Mouse (Mus musculus) intestine, embryonic 15.5 days (tissue): Measurements from ENCODE around the gene Myo18b. TPM values are rescaled to one million over a fixed set of nuclear protein-coding genes. Genes with fewer than 3 reads are reported as not detected.
A peak's percentile ranks its signal among the peaks of the same experiment; 100 is the strongest.

Experiments used
- ATAC-seq: fragments of 200-750 bp; cut with Nextera tagmentation; 2 replicates; pipeline ENCODE4 v1.8.0; 2017; ENCODE audit warnings: moderate TSS enrichment, moderate library complexity
- H3K27ac ChIP-seq: fragments of 300-500 bp; sonication (generic); 2 replicates; pipeline ENCODE4 v1.5.1; 2015; ENCODE audit warnings: mild to moderate bottlenecking, inconsistent platforms
- H3K27me3 ChIP-seq: fragments of 300-500 bp; sonication (generic); replicated peaks from 2 replicates; pipeline ENCODE4 v1.6.1; 2015; ENCODE audit warnings: inconsistent platforms
- H3K36me3 ChIP-seq: fragments of 300-500 bp; sonication (generic); 2 replicates; pipeline ENCODE4 v1.6.1; 2015; ENCODE audit warnings: inconsistent platforms
- H3K4me1 ChIP-seq: fragments of 300-500 bp; sonication (generic); replicated peaks from 2 replicates; pipeline ENCODE4 v1.6.1; 2015; ENCODE audit warnings: inconsistent platforms
- H3K4me2 ChIP-seq: fragments of 300-500 bp; sonication (generic); replicated peaks from 2 replicates; pipeline ENCODE4 v1.6.1; 2015; ENCODE audit warnings: mild to moderate bottlenecking, inconsistent platforms
- H3K4me3 ChIP-seq: fragments of 300-500 bp; sonication (generic); replicated peaks from 2 replicates; pipeline ENCODE4 v1.5.1; 2015; ENCODE audit warnings: inconsistent platforms
- H3K9ac ChIP-seq: fragments of 300-500 bp; sonication (generic); 2 replicates; pipeline ENCODE4 v1.6.1; 2015; ENCODE audit warnings: inconsistent platforms
- H3K9me3 ChIP-seq: fragments of 300-500 bp; sonication (generic); 2 replicates; pipeline ENCODE4 v1.6.1; 2016; ENCODE audit warnings: inconsistent platforms
- WGBS: fragments of 180-500 bp; shearing (Covaris S2); methylation state at CpG from one replicate; pipeline ENCODE4 v1.1.7; 2015; 5-methylcytosine and 5-hydroxymethylcytosine counted together
- polyA plus RNA-seq: library from polyadenylated mRNA; unstranded; fragments of >200 nt; fragmentation: Nextera tagmentation; extraction: Ambion mirVana; gene quantifications from 2 replicates; pipeline ENCODE4 v1.2.1, GENCODE M21; 2015

Myo18b gene
- polyA plus RNA-seq, 1 experiment from 2014 or later = 0.39 TPM

DNA sequence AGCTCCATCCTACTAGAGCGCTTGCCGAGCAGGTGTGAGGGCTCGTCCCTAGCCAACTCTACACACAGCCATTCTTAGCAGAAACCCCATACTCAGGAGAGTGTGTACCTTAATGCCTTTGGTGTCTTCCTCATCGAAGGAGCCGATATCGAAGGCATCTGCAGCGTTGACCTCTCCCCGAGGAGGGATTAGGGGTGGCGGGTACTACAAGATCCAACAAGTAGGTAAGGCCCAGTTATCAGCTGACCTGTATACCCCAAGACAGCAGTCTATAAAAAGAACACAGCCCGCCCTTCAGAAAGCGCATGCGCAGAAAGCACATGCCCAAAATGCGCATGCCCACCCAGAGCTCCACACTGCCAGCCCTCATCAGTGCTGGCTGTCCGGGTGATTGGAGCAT is 27.7 kb upstream of the Myo18b start:
- no peak for ATAC-seq
- Histone ChIP-seq H3K4me2 (no peak overlapping the region), H3K9ac (no peak overlapping the region), H3K27me3 (no peaks in the 10 kb centered on the region), H3K9me3 (no peaks in the 10 kb centered on the region), H3K4me3 (no peak overlapping the region), H3K36me3 (0 out of 2 replicates have a peak, but pooled peaks cover 4% of the 10 kb centered on the region), H3K4me1 (peaks cover 10% of the 10 kb centered on the region), H3K27ac (no peak overlapping the region)
- WGBS = 96% methylated on average over 14 of the region's 14 CpGs

DNA sequence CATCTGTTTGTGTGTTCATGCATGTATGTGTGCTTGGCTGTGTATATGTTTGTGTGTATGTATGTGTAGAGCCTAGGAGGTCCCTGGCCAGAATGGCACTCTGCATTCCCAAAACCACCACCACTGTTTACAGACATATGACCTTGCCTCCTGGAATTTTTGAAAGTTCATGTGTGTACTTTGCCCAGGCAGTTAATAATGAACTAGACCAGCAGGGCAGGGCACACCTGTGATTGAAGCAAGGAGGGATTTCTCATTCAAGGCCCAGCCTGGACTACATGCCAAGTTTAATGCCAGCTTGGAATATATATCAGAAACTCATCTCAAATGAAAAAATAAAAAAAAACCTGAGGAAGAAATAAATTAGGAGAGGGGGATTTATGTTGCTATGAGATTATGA is 25.8 kb upstream of the Myo18b start:
- H3K4me2 ChIP-seq = no peak overlapping the region
- no peak overlapping the region for H3K4me3 ChIP-seq
- ATAC-seq = peak; percentile 68; the same call in 1 of the 2 replicates
- no peaks in the 10 kb centered on the region for H3K27me3 ChIP-seq
- 0 out of 2 replicates have a peak, but pooled peaks cover 4% of the 10 kb centered on the region for H3K36me3 ChIP-seq
- no peak overlapping the region for H3K9ac ChIP-seq
- no peak overlapping the region for H3K27ac ChIP-seq
- peaks cover 5% of the 10 kb centered on the region; the same call in 1 of the 2 replicates for H3K4me1 ChIP-seq
- H3K9me3 ChIP-seq = no peaks in the 10 kb centered on the region

DNA sequence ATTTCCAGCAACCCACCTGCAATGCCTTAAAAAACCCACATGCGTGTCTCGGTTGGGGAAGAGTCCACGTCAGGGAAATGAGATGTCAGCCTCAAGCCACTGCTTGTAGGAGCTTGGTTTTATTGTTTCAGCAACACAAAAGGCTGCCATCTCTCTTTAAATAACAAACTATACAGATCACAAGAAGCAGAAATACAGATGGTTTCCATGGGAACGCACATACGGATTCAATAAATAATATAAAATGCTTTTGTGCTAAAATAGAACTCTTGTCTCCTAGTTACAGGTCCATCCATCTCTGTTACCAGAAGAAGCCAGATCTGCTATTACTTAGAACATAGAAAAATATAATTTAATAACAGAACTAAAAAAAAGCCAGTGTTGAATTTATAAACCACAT is 14.2 kb upstream of the Myo18b start:
- Histone ChIP-seq H3K27ac (no peak overlapping the region), H3K36me3 (no peaks in the 10 kb centered on the region; the same call in 1 of the 2 replicates), H3K9ac (no peak overlapping the region), H3K4me3 (no peak overlapping the region), H3K4me1 (peaks cover 4% of the 10 kb centered on the region; the same call in 1 of the 2 replicates), H3K27me3 (no peaks in the 10 kb centered on the region), H3K4me2 (no peak overlapping the region), H3K9me3 (no peaks in the 10 kb centered on the region)
- ATAC-seq = no peak
- 84% methylated on average over 5 of the region's 5 CpGs for WGBS

GRCm38 (mm10) chr5:112908169-112908614 is 12.0 kb upstream of the Myo18b start:
- no peak overlapping the region for H3K27ac ChIP-seq
- 32% methylated on average over 2 of the region's 2 CpGs for WGBS

DNA sequence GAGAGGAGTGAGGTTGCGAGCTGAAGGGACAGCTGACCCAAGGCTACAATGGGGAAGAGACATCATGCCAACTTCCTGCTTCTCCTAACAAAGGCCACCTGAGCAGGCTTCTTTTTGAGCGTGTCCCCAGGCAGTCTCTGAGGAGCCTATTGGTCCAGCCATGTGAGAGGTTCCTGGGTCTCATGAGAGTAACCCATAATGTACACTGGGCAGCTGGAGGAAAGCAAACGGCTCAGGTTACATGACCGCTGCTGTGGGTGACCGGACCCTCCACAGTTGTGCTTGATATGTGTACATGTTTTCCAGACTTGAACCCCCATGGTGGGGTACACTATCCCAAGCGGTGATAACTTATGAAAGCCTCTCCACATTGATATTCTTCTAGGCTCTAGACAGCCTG is 11.3 kb upstream of the Myo18b start:
- H3K9me3 ChIP-seq = no peaks in the 10 kb centered on the region
- no peak for ATAC-seq
- no peak overlapping the region for H3K4me2 ChIP-seq
- no peaks in the 10 kb centered on the region for H3K36me3 ChIP-seq
- no peaks in the 10 kb centered on the region for H3K27me3 ChIP-seq
- H3K4me1 ChIP-seq = peaks cover 4% of the 10 kb centered on the region; the same call in 1 of the 2 replicates
- H3K4me3 ChIP-seq = no peak overlapping the region
- no peak overlapping the region for H3K27ac ChIP-seq
- no peak overlapping the region for H3K9ac ChIP-seq
- 63% methylated on average over 6 of the region's 6 CpGs for WGBS

More at GRCm38 (mm10) chr5:112908169-112908614, 12.0 kb upstream of the Myo18b start:
- no peaks in the 10 kb centered on the region for H3K27me3 ChIP-seq
- H3K4me1 ChIP-seq = peaks cover 4% of the 10 kb centered on the region; the same call in 1 of the 2 replicates
- ATAC-seq = no peak
- no peak overlapping the region for H3K9ac ChIP-seq
- no peak overlapping the region for H3K4me2 ChIP-seq
- H3K36me3 ChIP-seq = no peaks in the 10 kb centered on the region
- no peaks in the 10 kb centered on the region for H3K9me3 ChIP-seq
- no peak overlapping the region for H3K4me3 ChIP-seq

- H3K4me3 ChIP-seq = no peak overlapping the region
- no peaks in the 10 kb centered on the region for H3K36me3 ChIP-seq
- H3K27ac ChIP-seq = no peak overlapping the region
- no peaks in the 10 kb centered on the region for H3K27me3 ChIP-seq
- no peak for ATAC-seq
- 57% methylated on average over 5 of the region's 5 CpGs for WGBS
- no peak overlapping the region for H3K9ac ChIP-seq
- no peaks in the 10 kb centered on the region for H3K4me1 ChIP-seq
- no peaks in the 10 kb centered on the region for H3K9me3 ChIP-seq
- H3K4me2 ChIP-seq = no peak overlapping the region
Measured at GRCm38 (mm10) chr5:112893462-112894060, 2.6 kb downstream of the Myo18b start.

DNA sequence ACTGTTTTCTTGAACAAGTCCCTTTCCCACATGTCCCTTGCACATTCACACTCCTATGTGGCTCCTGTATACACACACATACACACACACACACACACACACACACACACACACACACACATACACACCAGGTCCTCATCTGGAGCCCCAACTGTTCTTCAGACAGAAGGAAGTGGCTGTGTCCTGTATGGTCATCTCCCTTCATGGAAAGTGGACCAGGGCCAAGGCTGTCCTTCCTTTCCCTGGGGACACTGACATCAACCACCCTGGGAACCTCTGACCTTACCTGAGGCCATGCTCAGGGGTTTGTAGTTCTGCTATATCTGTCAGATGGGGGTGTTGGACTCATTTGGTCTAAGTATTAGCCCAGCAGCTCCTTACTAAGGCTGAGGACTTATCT is 3.8 kb downstream of the Myo18b start:
- Histone ChIP-seq H3K27ac (no peak overlapping the region), H3K9ac (no peak overlapping the region), H3K9me3 (no peaks in the 10 kb centered on the region), H3K36me3 (no peaks in the 10 kb centered on the region), H3K4me3 (no peak overlapping the region), H3K4me1 (no peaks in the 10 kb centered on the region), H3K27me3 (no peaks in the 10 kb centered on the region), H3K4me2 (no peak overlapping the region)
- no peak for ATAC-seq

DNA sequence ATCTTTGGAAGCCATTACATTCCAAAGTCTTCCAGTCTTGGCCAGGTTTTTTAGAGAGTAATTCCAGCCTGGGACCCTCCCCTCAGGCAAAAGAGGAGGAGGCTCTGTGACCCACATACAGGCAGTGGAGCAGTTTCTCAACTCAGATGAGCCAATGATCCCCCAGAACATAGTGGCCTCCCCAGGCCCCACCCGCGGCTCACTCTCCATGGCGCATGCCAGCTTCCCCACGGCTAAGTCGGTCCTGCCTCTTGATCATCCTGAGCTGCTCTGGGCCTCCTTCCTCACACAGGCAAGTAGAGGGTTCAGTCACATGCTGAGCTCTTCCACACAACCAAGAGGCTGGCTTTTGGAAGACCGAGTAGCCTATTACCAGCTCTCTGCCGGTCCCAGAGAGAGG is 7.5 kb downstream of the Myo18b start:
- no peak overlapping the region for H3K4me3 ChIP-seq
- no peak for ATAC-seq
- H3K27me3 ChIP-seq = no peaks in the 10 kb centered on the region
- H3K4me2 ChIP-seq = no peak overlapping the region
- WGBS = 57% methylated on average over 7 of the region's 7 CpGs
- H3K27ac ChIP-seq = no peak overlapping the region
- no peak overlapping the region for H3K9ac ChIP-seq
- H3K4me1 ChIP-seq = no peaks in the 10 kb centered on the region
- H3K9me3 ChIP-seq = no peaks in the 10 kb centered on the region
- H3K36me3 ChIP-seq = no peaks in the 10 kb centered on the region

- Histone ChIP-seq H3K9me3 (no peaks in the 10 kb centered on the region), H3K36me3 (no peaks in the 10 kb centered on the region), H3K9ac (no peak overlapping the region), H3K27ac (no peak overlapping the region), H3K27me3 (no peaks in the 10 kb centered on the region), H3K4me3 (no peak overlapping the region), H3K4me2 (no peak overlapping the region), H3K4me1 (no peaks in the 10 kb centered on the region)
- 70% methylated on average over 17 of the region's 17 CpGs for WGBS
- ATAC-seq = 0 out of 2 replicates have a peak, but pooled peaks have one; percentile 17
Measured at GRCm38 (mm10) chr5:112886687-112887491, 9.3 kb downstream of the Myo18b start.

DNA sequence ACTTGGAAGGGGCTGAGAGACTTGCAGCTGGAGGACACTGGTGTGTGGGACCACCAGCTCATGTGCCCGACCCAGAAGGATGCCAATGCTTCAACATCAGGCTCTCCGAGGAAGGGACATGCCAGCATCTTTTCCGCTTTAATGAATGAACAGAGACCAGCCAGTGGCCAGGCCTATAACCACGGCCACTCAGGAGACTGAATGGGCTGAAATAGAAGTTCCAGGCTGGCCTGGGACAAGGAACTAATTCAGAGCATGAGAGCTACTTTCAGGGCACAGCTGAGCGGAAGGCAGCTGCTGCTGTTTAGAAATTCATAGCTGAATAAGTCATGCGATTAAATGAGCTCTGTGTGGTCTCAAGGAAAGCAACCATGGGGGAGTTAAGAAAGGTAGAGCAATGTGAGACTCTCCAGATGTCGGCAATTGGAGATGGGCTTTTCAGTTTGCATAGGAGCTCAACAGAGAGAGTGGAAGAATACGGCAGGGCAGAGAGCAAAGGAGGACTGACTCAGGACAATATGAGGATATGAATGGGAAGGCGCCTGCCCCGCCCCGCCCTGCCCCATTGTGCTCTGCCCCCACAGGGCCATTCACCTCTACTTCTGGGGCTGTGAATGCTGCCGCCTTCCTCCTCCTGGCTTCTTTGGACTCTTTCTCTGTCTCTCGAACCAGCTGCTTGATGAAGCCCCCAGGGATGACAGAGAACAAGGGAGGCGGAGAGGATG is 18.6 kb downstream of the Myo18b start:
- peak; percentile 23; the same call in 1 of the 2 replicates for ATAC-seq
- H3K36me3 ChIP-seq = no peaks in the 10 kb centered on the region
- no peaks in the 10 kb centered on the region for H3K9me3 ChIP-seq
- 57% methylated on average over 14 of the region's 14 CpGs for WGBS
- no peak overlapping the region for H3K27ac ChIP-seq
- H3K4me3 ChIP-seq = no peak overlapping the region
- no peak overlapping the region for H3K4me2 ChIP-seq
- H3K4me1 ChIP-seq = peaks cover 6% of the 10 kb centered on the region; the same call in 1 of the 2 replicates
- no peak overlapping the region for H3K9ac ChIP-seq
- 0 out of 2 replicates have a peak, but pooled peaks cover 3% of the 10 kb centered on the region for H3K27me3 ChIP-seq

DNA sequence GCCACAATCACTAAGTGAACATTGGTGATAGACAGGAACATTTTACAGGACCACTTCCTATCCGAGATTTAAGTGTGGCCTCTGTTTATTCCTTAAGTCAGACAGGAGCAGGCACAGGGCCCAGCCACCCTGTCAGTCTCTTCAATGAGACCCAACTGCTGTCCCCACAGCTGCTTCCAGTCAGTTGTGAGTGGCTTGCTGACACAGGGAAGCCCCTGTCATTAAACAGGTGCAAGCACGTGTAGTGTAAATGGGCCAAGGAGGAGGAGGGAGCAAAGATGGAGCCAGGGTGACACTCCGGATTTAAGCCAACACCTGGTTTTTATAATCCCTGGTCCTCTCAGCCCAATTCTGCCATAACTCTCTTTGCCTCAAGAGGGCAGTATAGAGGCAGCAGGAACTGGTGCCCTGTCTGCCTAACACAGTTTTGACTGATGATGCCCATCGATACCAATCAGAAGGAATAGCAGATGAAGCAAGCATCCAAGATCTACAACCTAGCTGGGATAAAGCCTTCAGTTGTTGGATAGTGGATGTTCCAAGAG is 19.2 kb downstream of the Myo18b start:
- Histone ChIP-seq H3K4me1 (peaks cover 6% of the 10 kb centered on the region; the same call in 1 of the 2 replicates), H3K9ac (no peak overlapping the region), H3K36me3 (no peaks in the 10 kb centered on the region), H3K27me3 (0 out of 2 replicates have a peak, but pooled peaks cover 3% of the 10 kb centered on the region), H3K9me3 (no peaks in the 10 kb centered on the region), H3K4me2 (no peak overlapping the region), H3K4me3 (no peak overlapping the region), H3K27ac (no peak overlapping the region)
- 32% methylated on average over 4 of the region's 4 CpGs for WGBS
- no peak for ATAC-seq

GRCm38 (mm10) chr5:112872999-112873398 is 23.2 kb downstream of the Myo18b start:
- Histone ChIP-seq H3K4me3 (no peak overlapping the region), H3K4me2 (no peak overlapping the region), H3K36me3 (no peaks in the 10 kb centered on the region), H3K27me3 (no peaks in the 10 kb centered on the region), H3K4me1 (peaks cover 3% of the 10 kb centered on the region; the same call in 1 of the 2 replicates), H3K27ac (no peak overlapping the region), H3K9me3 (no peaks in the 10 kb centered on the region), H3K9ac (no peak overlapping the region)
- WGBS = 72% methylated on average over 6 of the region's 6 CpGs
- peak; percentile 52; the same call in 1 of the 2 replicates for ATAC-seq
